Comparison of ENCODE assay signal across 24 mouse cellular contexts in genomic region chr13:56356999-56357398, GRCm38 (mm10).
"Had no signal": no experiment of that assay in that cellular context is flagged by ENCODE, and none has a peak within 500 bp of the region (broad histone marks: within the 10 kb centered on the region; RNA-seq: fewer than 3 reads in every experiment).

No protein-coding gene starts in this region.

- H3K36me3 ChIP-seq: heart, embryonic 10.5 days; heart, embryonic 12.5 days; hindbrain, embryonic 10.5 days; hindbrain, embryonic 12.5 days; intestine, embryonic 15.5 days; limb, embryonic 10.5 days; limb, embryonic 12.5 days had no signal

- H3K4me1 ChIP-seq: heart, embryonic 10.5 days; heart, embryonic 12.5 days; hindbrain, embryonic 10.5 days; hindbrain, embryonic 12.5 days had no signal

- H3K9ac ChIP-seq: heart, embryonic 12.5 days; hindbrain, embryonic 12.5 days; hindbrain, embryonic 14.5 days; intestine, embryonic 15.5 days; limb, embryonic 12.5 days had no signal

- H3K4me3 ChIP-seq: gastrocnemius, adult 2 months; heart, embryonic 10.5 days; heart, embryonic 12.5 days; hindbrain, embryonic 10.5 days; hindbrain, embryonic 12.5 days; intestine, embryonic 15.5 days; layer of hippocampus, adult 2 months; left cerebral cortex, adult 2 months; limb, embryonic 10.5 days; limb, embryonic 12.5 days had no signal

- ATAC-seq: hindbrain, embryonic 16.5 days; inflammation-experienced regulatory T-cells, adult 6 months; intestine, embryonic 15.5 days; intestine, postnatal 0 days had no signal

- H3K4me2 ChIP-seq: heart, embryonic 12.5 days; hindbrain, embryonic 12.5 days; hindbrain, embryonic 14.5 days; intestine, embryonic 15.5 days; limb, embryonic 12.5 days had no signal

- DNase-seq: gastrocnemius, adult 2 months; gastrocnemius, postnatal 10 days; gastrocnemius, postnatal 25 days; heart, adult 18-20 months; heart, postnatal 10 days; heart, postnatal 4 days; kidney, adult 18-20 months; kidney, adult 8-10 months; kidney, postnatal 10 days; kidney, postnatal 25 days; kidney, postnatal 4 days had no signal

- H3K27me3 ChIP-seq: hindbrain, embryonic 12.5 days; intestine, embryonic 15.5 days; limb, embryonic 12.5 days had no signal

- H3K9me3 ChIP-seq: heart, embryonic 10.5 days; heart, embryonic 12.5 days; hindbrain, embryonic 10.5 days; hindbrain, embryonic 12.5 days; intestine, embryonic 15.5 days; limb, embryonic 10.5 days; limb, embryonic 12.5 days had no signal

- H3K27ac ChIP-seq: gastrocnemius, adult 2 months; heart, embryonic 10.5 days; hindbrain, embryonic 10.5 days; hindbrain, embryonic 12.5 days; hindbrain, embryonic 14.5 days; intestine, embryonic 15.5 days; layer of hippocampus, adult 2 months; left cerebral cortex, adult 2 months; limb, embryonic 10.5 days; limb, embryonic 12.5 days had no signal
